20 mouse cellular contexts compared by ENCODE assay signal in the genomic region with DNA sequence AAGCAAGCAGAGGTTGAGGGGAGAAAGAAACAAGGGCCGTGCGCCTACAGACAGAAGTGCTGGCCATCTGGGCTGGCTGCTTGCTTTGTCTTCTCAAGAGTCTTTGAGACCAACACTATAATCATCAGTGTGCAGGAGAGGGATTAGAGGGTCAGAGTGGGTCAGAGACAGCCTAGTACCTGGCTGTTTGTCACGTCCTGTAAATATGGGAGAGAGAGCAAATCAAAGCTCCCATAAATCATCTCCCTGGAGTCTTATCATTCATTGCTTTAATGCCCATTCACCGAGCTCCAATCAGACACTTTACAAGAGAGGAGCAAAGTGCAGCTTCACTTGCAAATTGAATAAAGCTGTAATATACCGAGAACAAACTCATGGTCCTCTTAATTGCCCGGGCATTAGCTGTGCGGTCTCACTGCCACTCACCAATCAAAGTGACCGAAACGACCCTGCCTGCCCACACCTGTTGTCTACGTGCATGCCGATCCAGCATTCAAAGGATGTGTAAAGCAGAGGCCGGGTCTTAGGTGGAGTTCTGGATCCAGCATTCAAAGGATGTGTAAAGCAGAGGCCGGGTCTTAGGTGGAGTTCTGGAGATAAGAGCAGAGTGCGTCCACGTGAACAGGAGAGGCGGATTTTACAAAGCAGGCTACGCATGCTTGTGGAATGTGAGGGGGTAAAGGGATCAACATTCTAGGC. TPM values are rescaled to one million over a fixed set of nuclear protein-coding genes. Genes with fewer than 3 reads are reported as not detected.
DNase-seq lines count a peak whose midpoint lies in the region; ATAC-seq lines count a peak whose summit lies in the region.
"Had no signal": no experiment of that assay in that cellular context is flagged by ENCODE, and none has a peak within 500 bp of the region (broad histone marks: within the 10 kb centered on the region; RNA-seq: fewer than 3 reads in every experiment).

No protein-coding gene starts in this region.

- ATAC-seq in heart, embryonic 15.5 days (replicated peaks; ENCODE audit: insufficient number of reproducible peaks, insufficient read depth, low FRiP score, low read depth) = no peak
- peak; percentile 97 for ATAC-seq in intestine, embryonic 14.5 days (replicated peaks; ENCODE audit: low FRiP score, low TSS enrichment, low read depth)
- no peak for ATAC-seq in stomach, embryonic 14.5 days (ENCODE audit: insufficient number of reproducible peaks, insufficient read depth, low FRiP score, low read depth)
- ATAC-seq: midbrain, embryonic 13.5 days had no signal

- H3K9ac ChIP-seq in heart, embryonic 15.5 days = no peak overlapping the region
- no peak overlapping the region for H3K9ac ChIP-seq in intestine, embryonic 14.5 days (ENCODE audit: low read length)
- H3K9ac ChIP-seq in stomach, embryonic 14.5 days (replicated peaks; ENCODE audit: low read depth, low read length) = 0 out of 2 replicates have a peak overlapping the region, but pooled peaks have one; percentile 28
- H3K9ac ChIP-seq: embryonic facial prominence, embryonic 15.5 days; hindbrain, embryonic 15.5 days; kidney, embryonic 15.5 days; midbrain, embryonic 13.5 days; neural tube, embryonic 15.5 days had no signal

- H3K27me3 ChIP-seq in heart, embryonic 15.5 days = no peaks in the 10 kb centered on the region
- no peaks in the 10 kb centered on the region for H3K27me3 ChIP-seq in heart, embryonic 10.5 days (ENCODE audit: insufficient read depth, poor library complexity, severe bottlenecking)
- no peaks in the 10 kb centered on the region for H3K27me3 ChIP-seq in intestine, embryonic 14.5 days (replicated peaks; ENCODE audit: control insufficient read depth, insufficient read depth, low read length)
- no peaks in the 10 kb centered on the region for H3K27me3 ChIP-seq in stomach, embryonic 14.5 days (ENCODE audit: control insufficient read depth, insufficient read depth, low read length)
- H3K27me3 ChIP-seq: embryonic facial prominence, embryonic 15.5 days; hindbrain, embryonic 15.5 days; kidney, embryonic 15.5 days; neural tube, embryonic 15.5 days had no signal

- intact Hi-C loops in gastrocnemius, postnatal 14 days (cut with DNase I; ENCODE audit: low total_unique reads) = no loop called here

- H3K4me2 ChIP-seq in heart, embryonic 15.5 days = peak overlapping the region; percentile 5; the same call in 1 of the 2 replicates
- H3K4me2 ChIP-seq in intestine, embryonic 14.5 days (ENCODE audit: low read length) = no peak overlapping the region; the same call in 1 of the 2 replicates
- peak overlapping the region; percentile 15; the same call in 1 of the 2 replicates for H3K4me2 ChIP-seq in stomach, embryonic 14.5 days (replicated peaks; ENCODE audit: low read depth, low read length)
- H3K4me2 ChIP-seq: embryonic facial prominence, embryonic 15.5 days; hindbrain, embryonic 15.5 days; kidney, embryonic 15.5 days; midbrain, embryonic 13.5 days; neural tube, embryonic 15.5 days had no signal

- DNase-seq in heart, embryonic 10.5 days (ENCODE audit: low spot score) = no peak
- DNase-seq in R1 (ENCODE audit: low read depth, low spot score) = peak; percentile 42
- DNase-seq in intestine, embryonic 14.5 days (ENCODE audit: low spot score) = peak; percentile 65
- no peak for DNase-seq in gastrocnemius, postnatal 14 days
- no peak for DNase-seq in kidney, postnatal 36 days
- DNase-seq: cerebellum, adult 9-10 months; gastrocnemius, adult 2 months; heart, postnatal 14 days; retina, postnatal 1 day; right cerebral cortex, postnatal 4 days; thymus, adult 2 months had no signal

- no peak overlapping the region for H3K4me3 ChIP-seq in heart, embryonic 15.5 days
- no peak overlapping the region for H3K4me3 ChIP-seq in heart, embryonic 10.5 days
- H3K4me3 ChIP-seq in intestine, embryonic 14.5 days (ENCODE audit: low read depth, low read length) = peak overlapping the region; percentile 22; the same call in 1 of the 2 replicates
- no peak overlapping the region for H3K4me3 ChIP-seq in stomach, embryonic 14.5 days (ENCODE audit: low read depth, low read length)
- H3K4me3 ChIP-seq: embryonic facial prominence, embryonic 15.5 days; forebrain, embryonic 10.5 days; gastrocnemius, adult 2 months; hindbrain, embryonic 15.5 days; kidney, embryonic 15.5 days; midbrain, embryonic 13.5 days; myocyte; neural tube, embryonic 15.5 days had no signal

- H3K4me1 ChIP-seq in heart, embryonic 15.5 days (replicated peaks) = peaks cover 20% of the 10 kb centered on the region
- peaks cover 33% of the 10 kb centered on the region for H3K4me1 ChIP-seq in heart, embryonic 10.5 days
- 0 out of 2 replicates have a peak, but pooled peaks cover 4% of the 10 kb centered on the region for H3K4me1 ChIP-seq in intestine, embryonic 14.5 days (replicated peaks; ENCODE audit: control insufficient read depth, insufficient read depth, low read length)
- no peaks in the 10 kb centered on the region for H3K4me1 ChIP-seq in stomach, embryonic 14.5 days (ENCODE audit: control insufficient read depth, insufficient read depth, low read length)
- H3K4me1 ChIP-seq: embryonic facial prominence, embryonic 15.5 days; neural tube, embryonic 15.5 days had no signal

- H3K36me3 ChIP-seq in heart, embryonic 15.5 days = no peaks in the 10 kb centered on the region
- H3K36me3 ChIP-seq in heart, embryonic 10.5 days = no peaks in the 10 kb centered on the region
- H3K36me3 ChIP-seq in intestine, embryonic 14.5 days (ENCODE audit: control insufficient read depth, insufficient read depth, low read length) = no peaks in the 10 kb centered on the region
- no peaks in the 10 kb centered on the region for H3K36me3 ChIP-seq in stomach, embryonic 14.5 days (ENCODE audit: control insufficient read depth, insufficient read depth, low read length)
- H3K36me3 ChIP-seq: embryonic facial prominence, embryonic 15.5 days; forebrain, embryonic 10.5 days; hindbrain, embryonic 15.5 days; kidney, embryonic 15.5 days; midbrain, embryonic 13.5 days; neural tube, embryonic 15.5 days had no signal

- WGBS in heart, embryonic 15.5 days = 43% methylated on average over 17 of the region's 17 CpGs
- 57% methylated on average over 17 of the region's 17 CpGs for whole genome bisulfite sequencing in heart, embryonic 10.5 days
- 40% methylated on average over 17 of the region's 17 CpGs for WGBS in intestine, embryonic 14.5 days
- WGBS in stomach, embryonic 14.5 days = 40% methylated on average over 17 of the region's 17 CpGs

- no peak overlapping the region for H3K27ac ChIP-seq in heart, embryonic 15.5 days
- no peak overlapping the region for H3K27ac ChIP-seq in heart, embryonic 10.5 days
- H3K27ac ChIP-seq in intestine, embryonic 14.5 days (ENCODE audit: low read depth) = peak overlapping the region; percentile 84
- H3K27ac ChIP-seq in stomach, embryonic 14.5 days (ENCODE audit: low read length) = no peak overlapping the region
- H3K27ac ChIP-seq: embryonic facial prominence, embryonic 15.5 days; forebrain, embryonic 10.5 days; gastrocnemius, adult 2 months; hindbrain, embryonic 15.5 days; kidney, embryonic 15.5 days; midbrain, embryonic 13.5 days; neural tube, embryonic 15.5 days had no signal

- H3K9me3 ChIP-seq in heart, embryonic 15.5 days (replicated peaks) = no peaks in the 10 kb centered on the region
- H3K9me3 ChIP-seq in heart, embryonic 10.5 days = no peaks in the 10 kb centered on the region
- no peaks in the 10 kb centered on the region for H3K9me3 ChIP-seq in intestine, embryonic 14.5 days (ENCODE audit: control insufficient read depth, low read length)
- H3K9me3 ChIP-seq in stomach, embryonic 14.5 days (ENCODE audit: control insufficient read depth, low read depth, low read length) = no peaks in the 10 kb centered on the region
- H3K9me3 ChIP-seq: embryonic facial prominence, embryonic 15.5 days; forebrain, embryonic 10.5 days; hindbrain, embryonic 15.5 days; kidney, embryonic 15.5 days; midbrain, embryonic 13.5 days; neural tube, embryonic 15.5 days had no signal

RNA-seq across cellular contexts. Expression of a gene that starts 15.0 kb away (rescaled TPM):
- 66.1 and 67.8 TPM in 2 replicates for polyA plus RNA-seq in heart, embryonic 15.5 days (2015; fragmentation: Nextera tagmentation; extraction: Ambion mirVana)
- polyA plus RNA-seq in heart, embryonic 10.5 days (2016; fragmentation: Nextera tagmentation; extraction: Ambion mirVana) = 90.5 and 96.2 TPM in 2 replicates
- 124 and 126 TPM in 2 replicates for polyA plus RNA-seq in intestine, embryonic 14.5 days (2014; fragmentation: Nextera tagmentation; extraction: Ambion mirVana)
- 77.5 and 82.8 TPM in 2 replicates for polyA plus RNA-seq in stomach, embryonic 14.5 days (2014; fragmentation: Nextera tagmentation; extraction: Ambion mirVana)
- total RNA-seq in gastrocnemius, postnatal 14 days (2021) = 1 to 10 TPM; 3.1 to 4.1 TPM

RNA-seq across cellular contexts. Expression of a gene that starts 41.8 kb away (rescaled TPM):
- 158 and 170 TPM in 2 replicates for polyA plus RNA-seq in heart, embryonic 15.5 days (2015; fragmentation: Nextera tagmentation; extraction: Ambion mirVana)
- 113 and 119 TPM in 2 replicates for polyA plus RNA-seq in heart, embryonic 10.5 days (2016; fragmentation: Nextera tagmentation; extraction: Ambion mirVana)
- 129 and 141 TPM in 2 replicates for polyA plus RNA-seq in intestine, embryonic 14.5 days (2014; fragmentation: Nextera tagmentation; extraction: Ambion mirVana)
- 149 and 154 TPM in 2 replicates for polyA plus RNA-seq in stomach, embryonic 14.5 days (2014; fragmentation: Nextera tagmentation; extraction: Ambion mirVana)
- 100 to 1,000 TPM in 1 of 2 experiments, 10 to 100 TPM in 1; 73.6 to 103 TPM for total RNA-seq in gastrocnemius, postnatal 14 days (2021)

Comparison
In these comparisons a context has a peak if more than half of its experiments do, and no peak if none do; other contexts are left out.
1. DNase-seq: peak in R1 (single experiment) and intestine, embryonic 14.5 days (single experiment); none in heart, embryonic 10.5 days (single experiment), gastrocnemius, postnatal 14 days (single experiment) and kidney, postnatal 36 days (0 of 2).